Mouse (Mus musculus): ENCODE results near the gene Slc5a4b. TPM values are rescaled to one million over a fixed set of nuclear protein-coding genes. Genes with fewer than 3 reads are reported as not detected.
A peak's percentile ranks its signal among the peaks of the same experiment; 100 is the strongest.

Gene Slc5a4b
- polyA plus RNA-seq, 1 experiment, result not detected

GRCm38 (mm10) chr10:76062439-76062838 is 48.3 kb downstream of the Slc5a4b start:
- Histone ChIP-seq H3K27me3 (ENCODE audit: control insufficient read depth, insufficient read depth, insufficient read length) (no peaks in the 10 kb centered on the region), H3K79me3 (ENCODE audit: low read depth) (no peaks in the 10 kb centered on the region), H3K79me2 (ENCODE audit: control insufficient read depth, insufficient read depth) (no peaks in the 10 kb centered on the region), H3ac (ENCODE audit: control insufficient read depth, insufficient read length, low read depth) (no peak overlapping the region), H3K36me3 (ENCODE audit: control insufficient read depth, insufficient read depth) (no peaks in the 10 kb centered on the region), H3K4me3 (ENCODE audit: insufficient read depth, poor library complexity, severe bottlenecking) (no peak overlapping the region)
- TF ChIP-seq FOSL1 (IDR thresholded peaks at IDR 0.05; ENCODE audit: insufficient read depth, low read length, poor library complexity, severe bottlenecking), result no peak
- TF ChIP-seq CEBPB (IDR thresholded peaks at IDR 0.05; ENCODE audit: low read depth), result no peak
- no peak for TF ChIP-seq MYOD1 (IDR thresholded peaks at IDR 0.05; ENCODE audit: control insufficient read depth, insufficient read length, low read depth)
- TF ChIP-seq MAX (IDR thresholded peaks at IDR 0.05), result no peak
- no peak for TF ChIP-seq USF1 (IDR thresholded peaks at IDR 0.05; ENCODE audit: low read depth)
- no peak for TF ChIP-seq CTCF (IDR thresholded peaks at IDR 0.05; ENCODE audit: control insufficient read depth, insufficient read depth, insufficient read length)
- TF ChIP-seq MYOG (IDR thresholded peaks at IDR 0.05; ENCODE audit: control insufficient read depth, extremely low read depth, insufficient read length), result no peak

- no peak overlapping the region for H3K4me3 ChIP-seq (ENCODE audit: insufficient read depth, poor library complexity, severe bottlenecking)
- H3ac ChIP-seq (ENCODE audit: control insufficient read depth, insufficient read length, low read depth), result no peak overlapping the region
- H3K36me3 ChIP-seq (ENCODE audit: control insufficient read depth, insufficient read depth), result no peaks in the 10 kb centered on the region
- no peaks in the 10 kb centered on the region for H3K27me3 ChIP-seq (ENCODE audit: control insufficient read depth, insufficient read depth, insufficient read length)
- no peaks in the 10 kb centered on the region for H3K79me3 ChIP-seq (ENCODE audit: low read depth)
- no peaks in the 10 kb centered on the region for H3K79me2 ChIP-seq (ENCODE audit: control insufficient read depth, insufficient read depth)
- TF ChIP-seq FOSL1 (IDR thresholded peaks at IDR 0.05; ENCODE audit: insufficient read depth, low read length, poor library complexity, severe bottlenecking), result no peak
- no peak for TF ChIP-seq USF1 (IDR thresholded peaks at IDR 0.05; ENCODE audit: low read depth)
- TF ChIP-seq MAX (IDR thresholded peaks at IDR 0.05), result no peak
- TF ChIP-seq MYOD1 (IDR thresholded peaks at IDR 0.05; ENCODE audit: control insufficient read depth, insufficient read length, low read depth), result no peak
- TF ChIP-seq CTCF (IDR thresholded peaks at IDR 0.05; ENCODE audit: control insufficient read depth, insufficient read depth, insufficient read length), result no peak
- no peak for TF ChIP-seq MYOG (IDR thresholded peaks at IDR 0.05; ENCODE audit: control insufficient read depth, extremely low read depth, insufficient read length)
- no peak for TF ChIP-seq CEBPB (IDR thresholded peaks at IDR 0.05; ENCODE audit: low read depth)
Measured at GRCm38 (mm10) chr10:76051860-76052259, 58.9 kb downstream of the Slc5a4b start.

- H3K27me3 ChIP-seq (ENCODE audit: control insufficient read depth, insufficient read depth, insufficient read length), result no peaks in the 10 kb centered on the region
- H3K79me2 ChIP-seq (ENCODE audit: control insufficient read depth, insufficient read depth), result no peaks in the 10 kb centered on the region
- no peaks in the 10 kb centered on the region for H3K79me3 ChIP-seq (ENCODE audit: low read depth)
- H3ac ChIP-seq (ENCODE audit: control insufficient read depth, insufficient read length, low read depth), result no peak overlapping the region
- peaks cover 1% of the 10 kb centered on the region for H3K36me3 ChIP-seq (ENCODE audit: control insufficient read depth, insufficient read depth)
- TF ChIP-seq CTCF (IDR thresholded peaks at IDR 0.05; ENCODE audit: control insufficient read depth, insufficient read depth, insufficient read length) (no peak), MYOG (IDR thresholded peaks at IDR 0.05; ENCODE audit: control insufficient read depth, extremely low read depth, insufficient read length) (no peak), CEBPB (IDR thresholded peaks at IDR 0.05; ENCODE audit: low read depth) (no peak), MYOD1 (IDR thresholded peaks at IDR 0.05; ENCODE audit: control insufficient read depth, insufficient read length, low read depth) (no peak), FOSL1 (IDR thresholded peaks at IDR 0.05; ENCODE audit: insufficient read depth, low read length, poor library complexity, severe bottlenecking) (no peak), USF1 (IDR thresholded peaks at IDR 0.05; ENCODE audit: low read depth) (no peak), MAX (IDR thresholded peaks at IDR 0.05) (no peak)
- H3K4me3 ChIP-seq (ENCODE audit: insufficient read depth, poor library complexity, severe bottlenecking), result no peak overlapping the region
Measured at GRCm38 (mm10) chr10:76048967-76049366, 61.8 kb downstream of the Slc5a4b start.

GRCm38 (mm10) chr10:76047182-76047869 is 63.4 kb downstream of the Slc5a4b start:
- no peaks in the 10 kb centered on the region for H3K79me2 ChIP-seq (ENCODE audit: control insufficient read depth, insufficient read depth)
- no peak for TF ChIP-seq MAX (IDR thresholded peaks at IDR 0.05)
- no peak for TF ChIP-seq MYOD1 (IDR thresholded peaks at IDR 0.05; ENCODE audit: control insufficient read depth, insufficient read length, low read depth)
- H3K27me3 ChIP-seq (ENCODE audit: control insufficient read depth, insufficient read depth, insufficient read length), result no peaks in the 10 kb centered on the region
- H3ac ChIP-seq (ENCODE audit: control insufficient read depth, insufficient read length, low read depth), result no peak overlapping the region
- peaks cover 12% of the 10 kb centered on the region for H3K36me3 ChIP-seq (ENCODE audit: control insufficient read depth, insufficient read depth)
- H3K79me3 ChIP-seq (ENCODE audit: low read depth), result no peaks in the 10 kb centered on the region
- H3K4me3 ChIP-seq (ENCODE audit: insufficient read depth, poor library complexity, severe bottlenecking), result no peak overlapping the region

- no peak for TF ChIP-seq USF1 (IDR thresholded peaks at IDR 0.05; ENCODE audit: low read depth)
- peak; percentile 66 for TF ChIP-seq MYOD1 (IDR thresholded peaks at IDR 0.05; ENCODE audit: control insufficient read depth, insufficient read length, low read depth)
- no peak overlapping the region for H3ac ChIP-seq (ENCODE audit: control insufficient read depth, insufficient read length, low read depth)
- H3K4me3 ChIP-seq (ENCODE audit: insufficient read depth, poor library complexity, severe bottlenecking), result no peak overlapping the region
- peaks cover 14% of the 10 kb centered on the region for H3K36me3 ChIP-seq (ENCODE audit: control insufficient read depth, insufficient read depth)
- H3K79me2 ChIP-seq (ENCODE audit: control insufficient read depth, insufficient read depth), result no peaks in the 10 kb centered on the region
- H3K27me3 ChIP-seq (ENCODE audit: control insufficient read depth, insufficient read depth, insufficient read length), result no peaks in the 10 kb centered on the region
- H3K79me3 ChIP-seq (ENCODE audit: low read depth), result no peaks in the 10 kb centered on the region
Measured at GRCm38 (mm10) chr10:76046754-76047153, 64.0 kb downstream of the Slc5a4b start.

GRCm38 (mm10) chr10:76045343-76045742 is 65.4 kb downstream of the Slc5a4b start:
- H3ac ChIP-seq (ENCODE audit: control insufficient read depth, insufficient read length, low read depth), result no peak overlapping the region
- peaks cover 5% of the 10 kb centered on the region for H3K79me3 ChIP-seq (ENCODE audit: low read depth)
- peaks cover 7% of the 10 kb centered on the region for H3K79me2 ChIP-seq (ENCODE audit: control insufficient read depth, insufficient read depth)
- peaks cover 27% of the 10 kb centered on the region for H3K36me3 ChIP-seq (ENCODE audit: control insufficient read depth, insufficient read depth)
- no peak overlapping the region for H3K4me3 ChIP-seq (ENCODE audit: insufficient read depth, poor library complexity, severe bottlenecking)
- H3K27me3 ChIP-seq (ENCODE audit: control insufficient read depth, insufficient read depth, insufficient read length), result no peaks in the 10 kb centered on the region
- TF ChIP-seq MYOD1 (IDR thresholded peaks at IDR 0.05; ENCODE audit: control insufficient read depth, insufficient read length, low read depth) (no peak), MAX (IDR thresholded peaks at IDR 0.05) (no peak), USF1 (IDR thresholded peaks at IDR 0.05; ENCODE audit: low read depth) (no peak), CEBPB (IDR thresholded peaks at IDR 0.05; ENCODE audit: low read depth) (no peak), CTCF (IDR thresholded peaks at IDR 0.05; ENCODE audit: control insufficient read depth, insufficient read depth, insufficient read length) (no peak), FOSL1 (IDR thresholded peaks at IDR 0.05; ENCODE audit: insufficient read depth, low read length, poor library complexity, severe bottlenecking) (no peak), MYOG (IDR thresholded peaks at IDR 0.05; ENCODE audit: control insufficient read depth, extremely low read depth, insufficient read length) (no peak)

All from C2C12 (cell line).